Mouse (Mus musculus): ENCODE data around the gene Pet117. TPM values are rescaled to one million over a fixed set of nuclear protein-coding genes. Genes with fewer than 3 reads are reported as not detected.

The Pet117 gene
- total and polyA plus RNA-seq, 3 experiments, result 14.5 TPM; not detected in 2

GRCm38 (mm10) chr2:144422094-144422675, 53.4 kb downstream of the Pet117 start:
- no peaks in the 10 kb centered on the region for H3K36me3 ChIP-seq (replicated peaks in 1 of 2; ENCODE audit: control insufficient read depth in 1 of 2, insufficient read depth in 1 of 2, low read length in 1 of 2)
- H3K27ac ChIP-seq (ENCODE audit: insufficient read depth, low read depth), result no peak overlapping the region
- no peaks in the 10 kb centered on the region for H3K79me2 ChIP-seq (replicated peaks; ENCODE audit: control insufficient read depth, extremely low read depth, insufficient read depth, poor library complexity, severe bottlenecking)
- H3K4me3 ChIP-seq (replicated peaks in 1 of 3; ENCODE audit: low read depth in 2 of 3, low read length in 2 of 3, poor library complexity in 1 of 3), result no peak overlapping the region
- no peak for DNase-seq (ENCODE audit: extremely low read depth)
- H3K9ac ChIP-seq (ENCODE audit: insufficient read depth, low read depth), result no peak overlapping the region
- in situ Hi-C loops (cut with MboI; ENCODE audit: low pct_ligation_motif_present, low pct_unique_long_range_greater_than_20kb, low sequenced_read_pairs), result no loop called here
- dilution Hi-C loops (cut with MboI; ENCODE audit: extremely low pct_ligation_motif_present, extremely low pct_unique_long_range_greater_than_20kb, low sequenced_read_pairs), result no loop called here
- no peak overlapping the region for H3K4me2 ChIP-seq (ENCODE audit: insufficient read depth, low read depth, poor library complexity, severe bottlenecking)
- no peaks in the 10 kb centered on the region for H3K27me3 ChIP-seq (replicated peaks)
- H3K4me1 ChIP-seq (ENCODE audit: control insufficient read depth in 1 of 2, insufficient read depth in 2 of 2), result peaks cover 0 to 14% of the 10 kb centered on the region in 2 experiments; a peak in 2 of 4 replicates
- H3K9me3 ChIP-seq (replicated peaks; ENCODE audit: low read length), result no peaks in the 10 kb centered on the region
- no peak for TF ChIP-seq IRF4 (IDR thresholded peaks at IDR 0.05; ENCODE audit: low read depth, low read length)
- peak; percentile 34 for TF ChIP-seq BHLHE40 (IDR thresholded peaks at IDR 0.05; ENCODE audit: low read depth, low read length)
- no peak for TF ChIP-seq MAFK (IDR thresholded peaks at IDR 0.05; ENCODE audit: insufficient replicate concordance, low read length)
- TF ChIP-seq RCOR1 (conservative IDR thresholded peaks at IDR 0.05; ENCODE audit: low read depth, low read length), result no peak

Other genes starting within 250 kb of the Pet117 start
- 10.6 and 13.0 TPM in 2 replicates for gene Mgme1, start 98.3 kb upstream of the Pet117 start, total RNA-seq (2012; rRNA removed)
- 20.7 and 21.9 TPM in 2 replicates for gene Mgme1, start 98.3 kb upstream of the Pet117 start, total RNA-seq (2014; rRNA removed)
- 19.7 and 20.2 TPM in 2 replicates for gene Mgme1, start 98.3 kb upstream of the Pet117 start, polyA plus RNA-seq (2012; ENCODE audit: insufficient read length, low read depth)
- gene Snx5, start 98.1 kb upstream of the Pet117 start, total RNA-seq (2012; rRNA removed), result 380 and 456 TPM in 2 replicates
- gene Snx5, start 98.1 kb upstream of the Pet117 start, total RNA-seq (2014; rRNA removed), result 1,220 and 1,259 TPM in 2 replicates
- gene Snx5, start 98.1 kb upstream of the Pet117 start, polyA plus RNA-seq (2012; ENCODE audit: insufficient read length, low read depth), result 652 and 666 TPM in 2 replicates
- not detected in 2 replicates for gene Ovol2, start 36.9 kb upstream of the Pet117 start, total RNA-seq (2012; rRNA removed)
- not detected in 2 replicates for gene Ovol2, start 36.9 kb upstream of the Pet117 start, total RNA-seq (2014; rRNA removed)
- gene Ovol2, start 36.9 kb upstream of the Pet117 start, polyA plus RNA-seq (2012; ENCODE audit: insufficient read length, low read depth), result not detected in 2 replicates
- 25.7 and 30.9 TPM in 2 replicates for gene Kat14, start within 50 bp of the Pet117 start, total RNA-seq (2012; rRNA removed)
- gene Kat14, start within 50 bp of the Pet117 start, total RNA-seq (2014; rRNA removed), result 24.3 and 25.9 TPM in 2 replicates
- 54.4 and 56.2 TPM in 2 replicates for gene Kat14, start within 50 bp of the Pet117 start, polyA plus RNA-seq (2012; ENCODE audit: insufficient read length, low read depth)
- gene Dzank1, start 158.4 kb downstream of the Pet117 start, total RNA-seq (2012; rRNA removed), result 0.04 and 0.08 TPM in 2 replicates
- 0.04 and 0.08 TPM in 2 replicates for gene Dzank1, start 158.4 kb downstream of the Pet117 start, total RNA-seq (2014; rRNA removed)
- gene Dzank1, start 158.4 kb downstream of the Pet117 start, polyA plus RNA-seq (2012; ENCODE audit: insufficient read length, low read depth), result 0.29 and 0.34 TPM in 2 replicates
- 15.8 and 18.5 TPM in 2 replicates for gene Polr3f, start 158.7 kb downstream of the Pet117 start, total RNA-seq (2012; rRNA removed)
- gene Polr3f, start 158.7 kb downstream of the Pet117 start, total RNA-seq (2014; rRNA removed), result 28.5 and 31.9 TPM in 2 replicates
- gene Polr3f, start 158.7 kb downstream of the Pet117 start, polyA plus RNA-seq (2012; ENCODE audit: insufficient read length, low read depth), result 20.2 and 23.2 TPM in 2 replicates
- 0.13 and 0.17 TPM in 2 replicates for gene Rbbp9, start 181.9 kb downstream of the Pet117 start, total RNA-seq (2012; rRNA removed)
- 0.42 and 0.57 TPM in 2 replicates for gene Rbbp9, start 181.9 kb downstream of the Pet117 start, total RNA-seq (2014; rRNA removed)
- 0.11 and 0.14 TPM in 2 replicates for gene Rbbp9, start 181.9 kb downstream of the Pet117 start, polyA plus RNA-seq (2012; ENCODE audit: insufficient read length, low read depth)
- 98.5 and 110 TPM in 2 replicates for gene Sec23b, start 187.2 kb downstream of the Pet117 start, total RNA-seq (2012; rRNA removed)
- 99.0 and 103 TPM in 2 replicates for gene Sec23b, start 187.2 kb downstream of the Pet117 start, total RNA-seq (2014; rRNA removed)
- gene Sec23b, start 187.2 kb downstream of the Pet117 start, polyA plus RNA-seq (2012; ENCODE audit: insufficient read length, low read depth), result 77.7 and 95.4 TPM in 2 replicates
- 34.7 and 36.1 TPM in 2 replicates for gene Smim26, start 225.1 kb downstream of the Pet117 start, total RNA-seq (2012; rRNA removed)
- 59.7 and 69.6 TPM in 2 replicates for gene Smim26, start 225.1 kb downstream of the Pet117 start, total RNA-seq (2014; rRNA removed)
- gene Smim26, start 225.1 kb downstream of the Pet117 start, polyA plus RNA-seq (2012; ENCODE audit: insufficient read length, low read depth), result 30.0 and 35.0 TPM in 2 replicates
- 43.1 and 47.8 TPM in 2 replicates for gene Dtd1, start 230.9 kb downstream of the Pet117 start, total RNA-seq (2012; rRNA removed)
- 42.7 and 46.4 TPM in 2 replicates for gene Dtd1, start 230.9 kb downstream of the Pet117 start, total RNA-seq (2014; rRNA removed)
- 43.3 and 48.8 TPM in 2 replicates for gene Dtd1, start 230.9 kb downstream of the Pet117 start, polyA plus RNA-seq (2012; ENCODE audit: insufficient read length, low read depth)